Mouse (Mus musculus) ES-E14 (cell line): ENCODE measurements around the gene Wdr95. TPM values are rescaled to one million over a fixed set of nuclear protein-coding genes. Genes with fewer than 3 reads are reported as not detected.

Source experiments
- DNase-seq: peaks from one replicate; pipeline ENCODE4 v3.0.0-alpha.2; 2013; ENCODE audit warnings: low read depth, low spot score
- H3K27ac ChIP-seq: 2 replicates; pipeline ENCODE4 v1.5.1; 2012; ENCODE audit warnings: low read depth, mild to moderate bottlenecking, low read length, moderate library complexity, mixed read lengths; ENCODE audit not compliant: poor library complexity, insufficient read depth, severe bottlenecking
- H3K36me3 ChIP-seq: 2 replicates; pipeline ENCODE4 v1.6.1; 2012; ENCODE audit warnings: mild to moderate bottlenecking, low read length, moderate library complexity, mixed read lengths; ENCODE audit not compliant: control insufficient read depth, poor library complexity, insufficient read depth, severe bottlenecking
- H3K4me1 ChIP-seq, 2 experiments: fragments of 150-350 bp in 1 of 2; sonication (generic) in 1 of 2; 2 replicates each; pipeline ENCODE4 v1.6.1; 2012; ENCODE audit warnings: low read length in 2 of 2, mild to moderate bottlenecking in 1 of 2, mixed read lengths in 1 of 2; ENCODE audit not compliant: control insufficient read depth in 2 of 2, insufficient read depth in 2 of 2, poor library complexity in 1 of 2
- H3K4me3 ChIP-seq, 2 experiments: fragments of 150-350 bp in 1 of 2; sonication (generic) in 1 of 2; 2 replicates each; pipeline ENCODE4 v1.5.1; 2012; ENCODE audit warnings: low read length in 2 of 2, low read depth in 1 of 2, mild to moderate bottlenecking in 1 of 2, mixed read lengths in 1 of 2; ENCODE audit not compliant: insufficient read depth in 1 of 2, poor library complexity in 1 of 2, severe bottlenecking in 1 of 2
- H3K9ac ChIP-seq: 2 replicates; pipeline ENCODE4 v1.6.1; 2012; ENCODE audit warnings: low read depth, mild to moderate bottlenecking, low read length, mixed read lengths; ENCODE audit not compliant: poor library complexity, insufficient read depth, severe bottlenecking
- H3K9me3 ChIP-seq: fragments of 150-350 bp; sonication (generic); 2 replicates; pipeline ENCODE4 v1.6.1; 2012; ENCODE audit warnings: low read depth, mild to moderate bottlenecking, low read length; ENCODE audit not compliant: control insufficient read depth, insufficient read depth
- CHD2 ChIP-seq: IDR thresholded peaks from 2 replicates; pipeline ENCODE4 v1.6.1; 2014; ENCODE audit warnings: mild to moderate bottlenecking, low read depth, low read length, inconsistent platforms
- HCFC1 ChIP-seq: IDR thresholded peaks from 2 replicates; pipeline ENCODE4 v1.6.1; 2012; ENCODE audit warnings: low read length, inconsistent platforms, borderline replicate concordance; ENCODE audit not compliant: insufficient read depth
- MAFK ChIP-seq: IDR thresholded peaks from 2 replicates; pipeline ENCODE4 v1.6.1; 2014; ENCODE audit warnings: mild to moderate bottlenecking, low read depth, low read length, inconsistent platforms; ENCODE audit not compliant: insufficient read depth
- ZC3H11A ChIP-seq: IDR thresholded peaks from 2 replicates; pipeline ENCODE4 v1.6.1; 2012; ENCODE audit warnings: low read depth, mild to moderate bottlenecking, inconsistent platforms, low read length, borderline replicate concordance
- ZNF384 ChIP-seq: IDR thresholded peaks from 2 replicates; pipeline ENCODE4 v1.6.1; 2012; ENCODE audit warnings: low read depth, low read length, inconsistent platforms
- in situ Hi-C, 2 experiments: fragments of 600-800 bp; cut with MboI; formaldehyde crosslinking; loops; one replicate each; pipeline ENCODE4 v1.15.1; 2025; ENCODE audit warnings: low sequenced_read_pairs in 2 of 2, inconsistent platforms in 1 of 2; ENCODE audit not compliant: unreplicated experiment in 2 of 2
- total RNA-seq: library from RNA; depleted of rRNA; stranded (reverse); fragments of 300-350 nt; gene quantifications from 2 replicates; pipeline ENCODE4 v1.2.3, GENCODE M21; 2012

Wdr95 gene
- total RNA-seq, 1 experiment: 1.5 TPM

DNA sequence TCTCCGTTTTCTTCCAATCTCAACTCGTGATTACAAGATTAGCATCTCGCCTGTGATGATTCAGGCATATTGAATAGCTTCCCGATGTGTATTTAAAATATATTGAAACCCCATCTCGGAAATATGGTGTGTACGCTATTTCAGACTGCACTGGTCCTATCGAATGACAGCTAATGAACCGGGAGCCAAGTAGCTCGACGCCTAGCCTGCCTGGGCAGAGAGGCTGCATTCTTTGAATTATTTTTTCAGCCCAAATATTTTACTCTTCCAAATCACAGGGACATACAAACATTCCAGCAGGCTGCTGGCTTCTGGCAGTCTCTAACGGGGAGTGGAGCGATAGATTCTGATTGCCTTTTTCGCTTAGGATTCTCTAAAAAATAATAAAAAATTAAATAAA lies 40.5 kb downstream of the Wdr95 start:
- Histone ChIP-seq H3K9me3 (no peaks in the 10 kb centered on the region), H3K4me1 (peaks cover 0 to 6% of the 10 kb centered on the region in 2 experiments; a peak in 1 of 4 replicates), H3K36me3 (no peaks in the 10 kb centered on the region), H3K9ac (no peak overlapping the region), H3K27ac (no peak overlapping the region), H3K4me3 (no peak overlapping the region)
- TF ChIP-seq ZNF384: no peak
- no peak for DNase-seq
- in situ Hi-C loops: loop anchor here in 1 of 2 experiments (25.0 kb wide), 1 partner anchor 93 kb away; no protein-coding TSS in a partner anchor

DNA sequence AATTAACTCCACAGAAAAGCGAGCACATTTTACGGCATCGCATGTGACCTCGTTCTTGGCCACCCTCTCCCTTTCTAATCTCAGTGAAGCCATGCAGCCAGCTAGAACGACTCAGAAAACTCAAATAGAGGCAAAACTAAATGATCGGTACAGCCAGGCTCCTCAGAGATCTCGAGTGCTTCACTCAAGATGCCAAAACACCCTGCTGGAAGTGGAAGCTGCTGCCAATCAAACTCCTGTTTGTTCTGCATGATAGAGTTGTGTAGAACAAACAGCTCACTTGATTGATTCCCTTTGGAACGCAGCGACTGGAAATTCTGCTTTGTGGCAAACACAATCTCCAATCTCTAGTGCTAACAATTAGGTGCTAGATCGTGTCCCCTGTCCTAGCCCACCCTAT lies 48.5 kb downstream of the Wdr95 start:
- no peak overlapping the region for H3K9ac ChIP-seq
- H3K4me3 ChIP-seq: no peak overlapping the region
- no peak for TF ChIP-seq ZNF384
- no peak for TF ChIP-seq MAFK
- no peak for TF ChIP-seq ZC3H11A
- TF ChIP-seq CHD2: no peak
- TF ChIP-seq HCFC1: no peak
- no peaks in the 10 kb centered on the region for H3K36me3 ChIP-seq
- no peaks in the 10 kb centered on the region for H3K4me1 ChIP-seq
- no peak for DNase-seq
- no peaks in the 10 kb centered on the region for H3K9me3 ChIP-seq
- in situ Hi-C loops: no loop called here
- H3K27ac ChIP-seq: no peak overlapping the region

DNA sequence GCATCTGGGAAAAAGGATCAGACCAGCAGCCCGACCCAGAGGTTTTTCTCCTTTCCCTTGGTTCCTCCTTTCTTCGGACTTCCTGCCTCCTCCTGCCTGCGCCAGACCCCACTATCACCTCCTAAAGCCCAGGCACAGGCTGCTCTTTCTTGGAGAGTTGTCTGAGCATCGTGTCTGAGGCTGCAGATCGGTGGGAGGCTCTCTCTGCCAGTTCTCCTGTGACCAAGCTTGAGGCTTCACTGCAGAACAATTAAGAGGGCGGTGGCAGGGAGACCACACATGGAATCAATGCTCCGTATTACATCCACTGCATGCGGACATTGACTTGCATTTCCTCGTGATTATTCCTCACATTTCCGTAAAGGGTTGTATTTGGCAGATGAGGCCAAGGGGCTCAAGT lies 49.0 kb downstream of the Wdr95 start:
- in situ Hi-C loops: no loop called here
- DNase-seq: no peak
- H3K4me3 ChIP-seq: no peak overlapping the region

DNA sequence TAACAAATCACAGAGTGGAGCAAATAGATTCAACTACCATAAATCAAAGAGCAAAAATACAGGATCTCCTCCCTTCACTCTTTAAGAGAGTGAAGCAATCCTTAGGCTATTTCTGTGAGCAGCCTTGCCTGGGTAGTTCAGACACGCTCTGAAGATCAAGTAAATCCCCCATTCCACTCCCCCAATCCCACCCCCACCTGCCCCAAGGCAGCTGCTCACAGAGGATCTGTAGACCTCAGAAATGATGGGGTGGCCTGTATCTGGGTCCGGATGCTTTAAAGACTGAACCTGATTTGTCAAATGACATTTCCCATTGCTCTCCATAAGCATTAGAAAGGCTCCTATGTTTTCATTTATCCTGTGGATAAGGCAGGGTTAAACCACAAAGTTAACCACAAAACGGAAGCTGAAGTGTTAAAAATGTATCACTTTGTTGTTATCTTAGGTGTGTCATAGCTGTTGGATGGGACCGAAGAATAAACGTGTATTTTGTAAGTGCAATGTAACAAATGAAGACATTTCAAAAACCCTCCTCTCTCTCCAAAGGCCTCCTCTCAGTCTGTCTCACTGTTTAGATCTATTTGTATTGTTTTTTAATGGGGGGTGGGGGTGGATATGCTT lies 54.3 kb downstream of the Wdr95 start:
- TF ChIP-seq ZNF384 (no peak), CHD2 (no peak), MAFK (no peak), ZC3H11A (no peak), HCFC1 (no peak)
- no peak for DNase-seq
- Histone ChIP-seq H3K36me3 (no peaks in the 10 kb centered on the region), H3K27ac (no peak overlapping the region), H3K4me1 (peaks cover 0 to 3% of the 10 kb centered on the region in 2 experiments; a peak in 1 of 4 replicates), H3K4me3 (no peak overlapping the region), H3K9me3 (no peaks in the 10 kb centered on the region), H3K9ac (no peak overlapping the region)
- in situ Hi-C loops: no loop called here

More for the DNA sequence above, 49.0 kb downstream of the Wdr95 start:
- Histone ChIP-seq H3K9ac (no peak overlapping the region), H3K36me3 (no peaks in the 10 kb centered on the region), H3K9me3 (no peaks in the 10 kb centered on the region), H3K27ac (no peak overlapping the region), H3K4me1 (no peaks in the 10 kb centered on the region)
- no peak for TF ChIP-seq MAFK
- TF ChIP-seq ZC3H11A: no peak
- no peak for TF ChIP-seq ZNF384
- TF ChIP-seq HCFC1: no peak
- no peak for TF ChIP-seq CHD2

DNA sequence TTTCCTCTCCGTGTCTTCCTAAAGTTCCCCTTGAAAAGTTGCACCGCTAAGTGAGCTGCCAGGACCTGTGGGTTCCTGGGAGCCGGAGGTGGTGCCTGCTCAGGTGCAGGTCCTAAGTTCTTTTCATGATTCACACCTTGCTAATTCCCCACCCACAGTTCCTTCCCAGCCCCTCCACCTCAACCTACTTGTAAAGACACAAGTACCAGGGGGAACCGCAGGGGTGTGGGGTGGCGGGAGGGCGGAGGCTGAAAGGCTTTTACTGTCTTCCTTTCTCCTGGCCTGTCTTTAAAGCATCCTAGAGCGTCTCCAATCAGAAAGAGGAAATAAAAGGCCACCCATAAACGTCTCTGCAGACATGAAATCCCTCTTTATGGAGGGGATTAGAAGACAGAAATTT lies 55.0 kb downstream of the Wdr95 start:
- H3K4me3 ChIP-seq: no peak overlapping the region
- peaks cover 0 to 7% of the 10 kb centered on the region in 2 experiments; a peak in 1 of 4 replicates for H3K4me1 ChIP-seq
- in situ Hi-C loops: no loop called here
- DNase-seq: no peak
- H3K36me3 ChIP-seq: no peaks in the 10 kb centered on the region
- no peak overlapping the region for H3K27ac ChIP-seq
- TF ChIP-seq HCFC1 (no peak), MAFK (no peak), ZC3H11A (no peak), CHD2 (no peak), ZNF384 (no peak)
- no peaks in the 10 kb centered on the region for H3K9me3 ChIP-seq
- no peak overlapping the region for H3K9ac ChIP-seq
